Mouse (Mus musculus) heart, postnatal 0 days (tissue): ENCODE results near the gene Lrfn3.

ENCODE experiments used
- CTCF ChIP-seq: IDR thresholded peaks from 2 replicates; pipeline ENCODE4 v1.5.1; 2016; ENCODE audit warnings: antibody characterized with exemption, control low read depth, low read depth
- EP300 ChIP-seq: IDR thresholded peaks from 2 replicates; pipeline ENCODE4 v1.6.1; 2016; ENCODE audit warnings: antibody characterized with exemption, low read depth

GRCm38 (mm10) chr7:30359276-30359865, 3.2 kb downstream of the Lrfn3 start:
- TF ChIP-seq EP300 (no peak), CTCF (no peak)
